Mouse (Mus musculus) gastrocnemius, adult 18-20 months (tissue): ENCODE measurements around the gene Igf2bp3. TPM values are rescaled to one million over a fixed set of nuclear protein-coding genes. Genes with fewer than 3 reads are reported as not detected.
A peak's percentile ranks its signal among the peaks of the same experiment; 100 is the strongest.

Experiments used
- DNase-seq: peaks from one replicate; pipeline ENCODE4 v3.0.0; 2021; ENCODE audit warnings: low spot score
- total RNA-seq, 2 experiments: library from RNA; stranded (reverse); gene quantifications; 2 replicates each; pipeline ENCODE4 v1.2.3; 2021

The Igf2bp3 gene
- total RNA-seq, 2 experiments from 2014 or later, result 0.09 to 0.11 TPM

DNA sequence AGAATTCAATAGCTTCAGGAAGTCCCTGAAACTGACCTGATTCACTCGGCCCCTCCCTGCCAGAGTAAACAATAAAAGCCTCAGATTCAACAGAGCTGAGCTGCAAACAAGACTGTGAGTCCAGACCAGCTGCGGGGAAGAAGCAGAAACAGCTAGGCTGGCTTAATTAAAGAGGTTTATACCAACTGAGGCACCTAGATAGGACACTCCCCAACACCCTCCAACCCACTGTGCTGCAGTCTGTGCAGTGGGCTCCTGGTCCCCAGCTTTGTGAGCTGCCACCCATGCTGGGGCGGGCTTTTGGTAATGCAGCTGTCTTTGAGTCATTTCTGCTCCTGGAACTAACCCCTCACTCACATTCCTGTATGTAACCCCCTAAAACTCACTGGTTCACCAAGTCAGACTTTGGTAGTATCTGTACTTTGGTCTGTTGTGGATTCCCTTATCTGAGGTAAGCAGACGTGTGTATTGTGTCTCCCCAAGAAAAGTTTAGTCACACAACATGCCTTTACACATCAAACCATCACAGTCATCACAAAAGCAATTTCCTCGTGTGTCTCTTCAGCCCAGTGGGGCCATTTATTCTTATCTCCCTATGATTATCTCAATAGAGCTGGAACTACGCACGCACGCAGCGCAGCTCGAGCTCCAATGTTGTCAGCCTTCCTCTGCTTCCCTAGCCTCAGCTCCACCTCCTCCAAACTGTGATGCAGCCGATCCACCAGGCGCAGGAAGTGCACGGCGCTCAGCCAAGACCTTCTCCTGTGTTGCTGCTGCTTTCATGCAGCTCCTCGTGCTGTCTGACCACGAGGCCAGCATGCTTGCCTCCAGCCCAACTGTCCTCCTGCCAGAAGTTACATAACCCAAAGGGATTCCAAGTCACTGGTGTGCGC lies 76.4 kb downstream of the Igf2bp3 start:
- no peak for DNase-seq

DNA sequence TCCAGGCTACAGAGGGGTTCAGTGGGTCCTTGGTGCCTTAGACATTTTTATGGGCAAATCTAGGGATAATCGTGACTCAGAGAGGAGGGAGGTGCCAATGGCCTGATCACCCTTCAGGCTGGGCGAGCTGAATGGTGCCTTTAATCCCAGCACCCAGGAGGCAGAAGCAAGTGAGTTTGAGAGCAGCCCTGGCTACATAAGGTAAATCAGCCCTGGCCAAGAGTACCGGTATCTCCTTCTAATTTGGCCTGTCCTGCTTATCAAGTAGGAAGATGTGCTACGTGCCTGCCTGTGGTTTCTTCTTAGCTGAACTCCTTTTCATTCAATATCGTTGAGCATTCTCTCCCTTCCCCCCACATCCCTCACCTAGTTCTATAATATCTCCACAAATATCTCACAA lies 78.0 kb downstream of the Igf2bp3 start:
- DNase-seq, result no peak

DNA sequence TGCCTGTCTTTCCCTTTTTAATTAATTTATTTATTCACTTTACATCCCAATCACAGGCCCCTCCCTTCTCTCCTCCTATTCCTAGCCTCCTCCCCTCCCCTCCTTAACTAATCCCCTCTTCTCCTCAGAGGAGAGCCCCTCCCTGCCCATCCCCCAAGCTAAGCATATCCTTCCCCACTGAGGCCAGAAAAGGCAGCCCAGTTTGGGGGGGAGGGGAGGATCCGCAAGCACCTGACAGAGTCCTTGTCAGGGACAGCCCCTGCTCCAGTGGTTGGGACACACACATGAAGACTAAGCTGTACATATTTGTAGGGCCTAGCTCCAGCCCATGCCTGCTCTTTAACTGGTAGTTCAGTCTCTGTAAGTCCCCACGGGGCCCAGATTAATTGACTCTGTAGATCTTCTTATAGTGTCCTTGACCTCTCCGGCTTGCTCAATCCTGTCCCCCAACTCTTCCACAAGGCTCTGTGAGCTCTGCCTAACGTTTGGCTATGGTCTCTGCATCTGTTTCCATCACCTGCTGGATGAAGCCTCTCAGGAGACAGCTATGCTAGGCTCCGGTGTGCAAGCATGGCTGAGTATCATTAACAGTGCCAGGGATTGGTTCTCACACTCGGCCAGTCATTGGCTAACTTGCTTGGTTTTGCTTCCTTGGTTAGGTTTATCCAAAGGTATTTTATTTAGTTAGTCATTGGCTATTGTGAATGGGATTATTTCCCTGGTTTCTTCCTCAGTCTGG lies 82.2 kb downstream of the Igf2bp3 start:
- DNase-seq, result no peak

DNA sequence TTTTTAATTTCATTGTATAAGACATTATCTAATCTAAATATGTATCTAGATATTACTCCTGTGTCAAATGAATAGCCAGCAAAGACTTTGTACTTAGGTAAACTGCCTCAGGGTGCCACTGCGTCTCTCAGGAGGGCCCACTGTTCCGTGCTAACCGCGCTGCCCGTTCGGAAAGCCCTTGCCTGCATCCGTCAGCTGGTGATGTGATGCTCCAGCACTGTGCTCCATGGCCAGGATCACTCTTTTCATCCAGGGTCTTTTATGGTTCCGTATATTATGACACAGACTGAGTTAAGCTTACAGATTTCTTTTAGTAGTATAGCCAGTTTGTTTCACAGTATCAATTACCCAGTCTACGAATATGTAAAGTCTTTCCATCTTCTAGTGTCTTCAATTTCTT lies 82.9 kb downstream of the Igf2bp3 start:
- DNase-seq, result no peak

DNA sequence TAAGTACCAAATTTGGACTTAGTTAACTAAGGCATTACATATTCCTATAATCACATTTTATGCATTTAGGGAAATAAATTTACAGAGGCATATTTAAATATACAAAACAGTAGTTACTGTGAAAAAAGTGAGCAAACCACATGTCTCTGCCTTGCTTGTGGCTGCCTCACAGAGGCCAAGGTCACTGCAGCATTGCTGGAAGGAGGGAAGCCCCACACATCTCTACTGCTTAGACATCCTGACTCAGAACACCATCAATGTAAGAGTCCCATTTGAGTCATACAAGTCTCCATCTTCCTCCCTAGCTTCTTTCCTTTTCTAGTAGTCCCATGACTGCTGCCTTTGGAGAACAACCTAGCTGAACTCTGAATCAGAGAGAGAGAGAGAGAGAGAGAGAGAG lies 84.4 kb downstream of the Igf2bp3 start:
- no peak for DNase-seq

DNA sequence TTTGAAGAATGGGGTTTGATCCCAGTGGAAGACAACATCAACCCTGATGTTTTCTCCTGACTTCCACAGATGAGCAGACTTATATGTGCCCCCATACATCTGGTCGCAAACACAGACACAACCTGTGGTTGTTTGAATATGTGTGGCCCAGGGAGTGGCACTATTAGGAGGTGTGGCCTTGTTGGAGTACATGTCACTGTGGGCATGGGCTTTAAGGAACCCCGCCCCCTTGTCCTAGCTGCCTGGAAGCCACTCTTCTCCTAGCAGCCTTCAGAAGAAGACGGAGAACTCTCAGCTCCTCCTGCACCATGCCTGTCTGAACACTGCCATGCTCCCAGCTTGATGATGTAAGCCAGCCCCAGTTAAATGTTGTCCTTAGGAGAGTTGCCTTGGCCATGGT lies 94.4 kb downstream of the Igf2bp3 start:
- no peak for DNase-seq

GRCm38 (mm10) chr6:49119462-49120135 lies 95.2 kb downstream of the Igf2bp3 start:
- no peak for DNase-seq

GRCm38 (mm10) chr6:49118446-49118845 lies 96.3 kb downstream of the Igf2bp3 start:
- no peak for DNase-seq

- DNase-seq, result no peak
Observed at GRCm38 (mm10) chr6:49116241-49116640, 98.5 kb downstream of the Igf2bp3 start.

DNA sequence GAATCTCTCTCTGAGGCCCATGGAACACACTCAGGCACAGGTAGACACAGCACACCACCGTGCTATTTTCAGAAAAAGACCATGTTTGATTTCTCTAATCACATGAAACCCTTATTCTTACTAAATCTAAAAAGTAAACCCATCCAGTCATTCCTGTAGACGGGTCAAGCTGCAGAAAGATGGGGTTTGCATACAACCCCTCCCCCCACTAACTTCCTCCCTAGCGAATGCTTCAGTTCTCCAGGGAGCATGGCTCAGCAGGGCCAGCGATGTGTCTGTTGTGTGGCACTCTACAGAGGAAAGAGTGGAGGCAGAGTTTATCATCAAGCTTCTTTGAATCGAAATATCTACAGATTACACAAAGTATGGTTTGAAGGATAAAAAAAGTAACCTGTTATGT lies 99.2 kb downstream of the Igf2bp3 start:
- no peak for DNase-seq

DNA sequence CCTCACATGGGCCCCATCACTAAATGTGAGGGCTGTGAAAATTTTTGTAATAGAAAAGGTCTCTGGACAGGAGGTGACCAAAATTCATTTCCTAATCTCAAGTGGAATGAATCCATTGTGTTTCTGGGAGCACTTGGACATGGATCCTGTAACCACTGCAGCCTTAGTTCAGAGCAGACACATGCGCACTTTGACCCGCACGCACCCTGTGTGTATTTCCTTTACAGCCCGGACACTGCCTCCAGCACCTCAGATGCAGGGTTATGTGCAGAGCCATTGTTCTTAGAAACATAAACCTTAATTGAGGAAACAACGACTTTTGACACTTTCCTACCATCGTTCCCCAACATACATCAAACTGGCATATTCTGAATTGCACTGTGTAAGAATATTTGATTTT lies 100.3 kb downstream of the Igf2bp3 start:
- no peak for DNase-seq

- no peak for DNase-seq
Observed at GRCm38 (mm10) chr6:49113895-49114294, 100.9 kb downstream of the Igf2bp3 start.

- no peak for DNase-seq
Observed at GRCm38 (mm10) chr6:49109196-49109595, 105.6 kb downstream of the Igf2bp3 start.

DNA sequence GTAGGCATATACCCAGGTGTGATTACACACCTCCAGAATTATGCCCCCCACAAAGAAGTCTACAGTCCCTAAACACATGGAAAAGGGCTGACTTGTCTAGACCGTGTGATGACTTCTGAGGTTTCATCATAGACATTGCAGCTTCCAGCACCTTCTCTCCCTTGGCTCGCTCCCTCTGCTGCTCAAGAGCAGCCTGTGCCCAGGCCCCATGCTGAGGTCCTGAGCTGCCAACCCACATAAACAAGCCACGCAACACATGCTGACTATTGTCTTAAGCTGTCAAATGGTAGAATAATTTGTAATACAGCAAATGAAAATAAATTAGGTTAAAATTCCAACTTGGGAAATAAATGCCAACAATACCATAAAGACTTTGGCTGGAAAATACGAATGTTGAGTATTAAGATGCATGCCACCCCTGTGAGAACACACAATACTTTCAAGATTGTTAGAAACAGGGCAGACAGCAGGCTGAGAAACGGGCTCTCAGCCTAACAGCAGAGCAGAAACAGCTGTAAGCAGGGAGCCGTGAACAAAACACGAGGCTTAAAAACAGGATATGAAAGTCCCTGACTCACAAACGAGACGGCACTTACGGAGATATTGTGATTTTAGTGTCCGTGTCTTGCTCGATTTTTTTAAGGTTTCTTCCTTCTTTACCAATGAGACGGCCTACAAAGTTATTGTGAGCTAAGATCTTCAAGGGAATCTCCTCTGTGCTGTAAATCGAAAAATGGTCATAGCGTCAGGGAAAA lies 107.8 kb downstream of the Igf2bp3 start:
- no peak for DNase-seq

- DNase-seq, result no peak
Observed at GRCm38 (mm10) chr6:49099086-49099485, 115.7 kb downstream of the Igf2bp3 start.

DNA sequence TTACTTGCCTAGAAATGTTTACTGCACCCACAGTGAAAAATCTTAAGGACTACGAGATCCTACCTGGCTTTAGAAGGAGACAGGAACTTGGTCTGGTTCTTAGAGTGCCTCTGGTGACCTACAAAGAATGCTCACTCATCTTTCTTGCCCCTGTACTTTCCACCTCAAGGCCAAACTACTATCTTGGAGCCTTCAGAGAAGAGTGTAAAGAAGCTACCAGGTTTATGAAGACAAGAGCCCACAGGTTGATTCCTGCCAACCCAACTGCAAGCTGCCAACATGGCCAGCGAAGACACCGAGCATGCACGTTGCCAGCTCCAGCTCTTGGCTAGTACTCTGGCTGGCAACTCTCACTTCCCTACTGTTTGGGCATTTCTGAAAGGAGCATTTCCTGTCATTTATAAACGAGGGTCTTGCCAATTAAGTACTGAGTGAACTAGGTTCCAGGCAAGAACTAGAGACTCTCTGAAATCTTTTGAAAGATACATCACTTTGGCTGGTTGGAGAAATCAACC lies 117.1 kb downstream of the Igf2bp3 start:
- DNase-seq, result peak; percentile 47

- DNase-seq, result peak; percentile 92
Observed at GRCm38 (mm10) chr6:49096933-49097461, 117.8 kb downstream of the Igf2bp3 start.

DNA sequence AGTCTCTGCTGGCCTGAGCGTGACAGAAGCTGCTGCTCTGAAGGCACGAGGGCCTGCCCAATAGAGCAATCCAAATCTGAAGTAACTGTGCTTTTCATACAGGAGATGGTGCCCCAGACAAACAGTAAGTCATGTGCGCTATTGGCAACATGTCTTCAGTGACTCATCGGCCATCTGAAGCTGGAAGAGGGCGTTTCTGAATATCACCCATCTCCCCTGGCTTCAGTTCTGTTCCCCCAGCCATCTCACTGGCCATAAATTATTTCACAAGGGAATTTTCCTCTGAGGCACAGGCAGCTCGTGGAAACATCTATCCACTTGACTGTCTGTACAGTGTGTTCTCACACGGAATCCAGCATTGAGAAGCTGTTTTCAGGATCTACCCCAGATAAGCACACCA lies 118.3 kb downstream of the Igf2bp3 start:
- DNase-seq, result peak; percentile 89

- DNase-seq, result no peak
Observed at GRCm38 (mm10) chr6:49094968-49095367, 119.8 kb downstream of the Igf2bp3 start.

DNA sequence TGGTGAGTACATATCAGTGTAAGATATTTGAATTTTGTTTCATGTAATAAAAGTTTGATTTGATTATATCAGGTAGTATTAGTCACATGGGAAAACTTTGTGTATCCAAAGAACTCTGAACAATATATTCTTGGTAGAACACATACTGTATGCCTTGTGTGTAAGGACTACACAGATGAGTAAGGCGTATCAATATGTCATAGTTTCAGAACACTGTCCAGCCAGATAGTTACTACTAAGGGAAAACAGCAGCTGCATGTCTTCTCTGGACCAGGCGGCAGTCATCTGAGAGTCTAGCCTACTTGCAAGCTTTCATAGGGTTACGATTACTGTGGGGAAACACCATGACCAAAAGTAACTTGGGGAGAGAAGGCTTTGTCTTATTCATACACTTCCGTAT lies 131.7 kb downstream of the Igf2bp3 start:
- no peak for DNase-seq

DNA sequence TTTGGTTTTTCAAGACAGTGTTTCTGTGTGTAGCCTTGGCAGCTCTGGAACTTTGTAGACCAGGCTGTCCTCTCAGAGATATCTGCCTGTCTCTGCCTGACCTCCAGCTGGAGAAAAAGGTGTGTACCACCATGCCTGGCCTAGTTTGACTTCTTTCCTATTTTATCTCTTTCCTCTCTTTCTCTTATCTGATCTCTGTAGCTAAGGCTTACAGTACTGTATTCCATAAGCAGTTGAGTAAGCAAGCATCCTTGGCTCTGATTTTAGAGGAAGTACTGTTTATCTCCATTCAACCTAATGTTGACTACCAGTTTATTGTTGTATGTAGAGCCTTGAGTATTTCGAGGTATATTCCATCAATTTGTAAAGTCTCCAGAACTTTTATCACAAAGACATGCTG lies 135.4 kb downstream of the Igf2bp3 start:
- DNase-seq, result no peak
